Mouse (Mus musculus) cerebellum, adult 2 months (tissue): ENCODE data around the gene Cyth4.

ENCODE experiments used
- CTCF ChIP-seq: fragments of 200-500 bp; IDR thresholded peaks from 2 replicates; pipeline ENCODE4 v1.5.1; 2011; ENCODE audit warnings: low read depth, mild to moderate bottlenecking, control low read depth, low read length, moderate library complexity, borderline replicate concordance; ENCODE audit not compliant: insufficient read depth
- POLR2A ChIP-seq: fragments of 200-500 bp; IDR thresholded peaks from 2 replicates; pipeline ENCODE4 v1.6.1; 2011; ENCODE audit warnings: low read length, control low read depth, borderline replicate concordance; ENCODE audit not compliant: insufficient read depth

DNA sequence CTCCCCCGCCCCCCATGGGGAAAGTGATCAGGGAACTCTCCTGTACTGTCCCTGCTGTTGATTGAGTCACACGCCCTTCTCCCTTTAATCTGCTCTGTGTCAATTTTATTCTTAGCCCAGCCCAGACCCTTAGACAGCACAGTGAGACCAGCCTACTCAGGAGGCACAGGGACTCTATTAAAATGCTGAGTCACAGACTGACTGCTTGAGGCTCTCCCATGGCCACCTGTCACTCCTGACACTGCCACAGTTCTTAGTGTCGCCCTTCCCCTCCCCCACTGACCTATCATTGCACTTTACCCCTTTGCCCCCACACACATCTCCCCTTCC is 48.5 kb upstream of the Cyth4 start:
- TF ChIP-seq CTCF = no peak
- no peak for TF ChIP-seq POLR2A
